Mouse (Mus musculus): ENCODE data around the gene Olfr584.

The Olfr584 gene

DNA sequence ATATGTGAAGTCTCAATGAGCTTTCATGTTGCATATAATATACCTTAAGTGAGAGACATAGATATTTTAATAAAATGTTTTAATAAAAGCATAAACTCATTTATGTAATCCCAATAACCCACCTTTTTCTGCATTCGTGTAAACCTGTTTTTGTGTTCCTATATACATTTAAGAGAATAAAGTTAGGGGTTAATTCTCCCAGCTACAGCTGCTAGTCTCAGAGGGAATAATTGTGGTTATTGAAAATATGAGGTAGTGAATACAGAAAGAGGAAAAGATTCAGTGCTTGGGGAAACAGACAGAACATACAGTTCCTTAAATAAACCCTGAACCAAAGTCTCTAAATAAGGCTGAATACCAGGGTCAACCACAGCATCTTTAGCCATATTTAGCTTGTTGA lies at the start of gene Olfr584:
TSS of gene Olfr584 (plus strand) at position 301 of the 400 bp plus-strand sequence.
- DNase-seq (ENCODE audit: low read depth, low spot score), result no peak

DNA sequence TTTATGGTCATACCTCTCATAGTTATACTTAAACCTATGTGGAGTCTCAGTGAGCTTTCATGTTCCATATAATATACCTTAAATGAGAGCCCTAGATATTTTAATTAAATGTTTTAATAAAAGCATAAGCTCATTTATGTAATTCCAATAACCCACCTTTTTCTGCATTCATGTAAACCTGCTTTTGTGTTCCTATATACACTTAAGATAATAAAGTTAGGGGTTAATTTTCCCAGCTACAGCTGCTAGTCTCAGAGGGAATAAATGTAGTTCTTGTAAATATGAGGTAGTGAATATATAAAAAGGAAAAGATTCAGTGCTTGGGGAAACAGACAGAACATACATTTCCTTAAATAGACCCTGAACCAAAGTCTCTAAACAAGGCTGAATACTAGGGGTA lies 44.0 kb upstream of the Olfr584 start, which contains the start of gene Olfr582:
TSS of gene Olfr582 (plus strand) at position 301 of the 400 bp plus-strand sequence.
- DNase-seq (ENCODE audit: low read depth, low spot score), result no peak

DNA sequence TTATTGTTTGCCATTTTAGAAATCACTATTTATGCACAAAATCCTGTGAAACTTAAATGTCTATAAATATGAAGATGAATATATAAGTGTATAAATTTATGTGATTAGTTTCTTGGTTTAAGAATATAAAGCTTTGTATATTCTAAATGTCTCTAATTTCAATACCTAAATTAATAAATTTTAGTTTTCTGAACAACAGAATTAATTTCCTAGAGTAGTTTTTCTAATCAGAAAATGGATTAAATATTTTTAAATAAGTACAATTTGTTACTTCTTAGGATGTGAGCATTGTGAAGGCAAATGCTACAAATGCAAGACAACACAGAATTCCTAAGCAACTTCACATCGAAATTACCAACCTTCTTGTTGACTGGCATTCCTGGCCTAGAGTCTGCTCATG lies 30.7 kb upstream of the Olfr584 start, which contains the start of gene Olfr583:
TSS of gene Olfr583 (plus strand) at position 301 of the 400 bp plus-strand sequence.
- DNase-seq (ENCODE audit: low read depth, low spot score), result no peak

DNA sequence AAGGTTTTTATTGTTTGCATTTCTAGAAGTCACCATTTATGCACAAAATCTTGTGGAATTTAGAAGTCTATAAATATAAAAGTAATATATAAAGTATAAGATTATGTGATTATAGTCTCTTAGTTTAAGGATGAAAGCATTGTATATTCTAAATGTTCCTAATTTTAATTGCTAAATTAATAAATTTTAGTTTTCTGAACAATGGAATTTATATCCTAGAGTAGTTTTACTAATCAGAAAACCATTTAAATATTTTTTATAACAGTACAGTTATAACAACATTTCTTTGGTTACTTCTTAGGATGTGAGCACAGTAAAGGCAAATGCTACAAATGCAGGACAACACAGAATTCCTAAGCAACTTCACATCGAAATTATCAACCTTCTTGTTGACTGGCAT lies 15.7 kb downstream of the Olfr584 start, which contains the start of gene Olfr585:
TSS of gene Olfr585 (plus strand) at position 301 of the 400 bp plus-strand sequence.
- no peak for DNase-seq (ENCODE audit: low read depth, low spot score)

DNA sequence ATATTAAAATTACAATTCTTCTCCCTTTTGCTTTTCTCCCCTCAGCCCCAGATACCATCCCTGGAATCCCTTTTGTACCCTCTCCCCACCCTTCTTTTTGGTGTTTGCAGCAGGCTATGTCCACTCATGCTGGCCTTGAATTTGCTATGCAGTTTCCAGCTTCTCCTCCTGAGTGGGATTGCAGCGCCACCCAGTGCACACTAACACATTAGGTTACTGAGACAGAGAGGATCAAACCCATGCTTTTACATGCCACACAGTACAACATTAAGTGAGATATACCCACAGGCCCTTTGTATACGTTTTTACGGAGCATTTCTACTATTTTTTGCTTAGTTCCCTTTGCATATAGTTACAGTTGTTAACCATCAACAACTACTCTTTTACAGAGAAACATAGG lies 37.7 kb downstream of the Olfr584 start:
- no peak for DNase-seq (ENCODE audit: low read depth, low spot score)

DNA sequence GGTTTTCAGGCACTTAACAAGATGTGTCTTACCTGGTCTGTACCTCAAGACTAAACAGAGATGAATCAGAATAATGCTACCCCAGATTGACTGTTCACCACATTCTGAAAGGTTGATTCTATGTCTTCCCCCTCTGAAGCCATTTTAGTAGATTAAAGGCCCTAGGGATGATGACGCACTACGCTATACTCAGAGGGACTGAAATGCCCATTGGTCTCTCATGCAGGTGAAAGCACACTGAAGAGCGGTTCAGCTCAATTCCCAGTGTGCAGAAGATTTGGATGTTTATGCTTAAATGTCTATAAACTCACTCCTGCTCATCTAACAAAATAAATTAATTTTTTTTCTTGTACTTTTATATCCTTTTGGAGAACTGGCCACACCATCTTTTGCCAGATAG lies 43.9 kb downstream of the Olfr584 start, which contains the start of gene Olfr586:
TSS of gene Olfr586 (minus strand) at position 101 of the 400 bp plus-strand sequence.
- no peak for DNase-seq (ENCODE audit: low read depth, low spot score)
